Mouse (Mus musculus) gastrocnemius, adult 2 months (tissue): Measurements from ENCODE around the gene Gm37240. TPM values are rescaled to one million over a fixed set of nuclear protein-coding genes. Genes with fewer than 3 reads are reported as not detected.
A peak's percentile ranks its signal among the peaks of the same experiment; 100 is the strongest.

Experiments
- DNase-seq: peaks from one replicate; pipeline ENCODE4 v3.0.0; 2022
- H3K27ac ChIP-seq: fragments of 200-600 bp; 2 replicates; pipeline ENCODE4 v1.8.1; 2022; ENCODE audit warnings: mild to moderate bottlenecking
- H3K4me3 ChIP-seq: fragments of 200-600 bp; 2 replicates; pipeline ENCODE4 v1.8.1; 2022; ENCODE audit warnings: mild to moderate bottlenecking, moderate library complexity
- CTCF ChIP-seq: fragments of 200-600 bp; IDR thresholded peaks from 2 replicates; pipeline ENCODE4 v1.8.1; 2022; ENCODE audit warnings: antibody characterized with exemption, mild to moderate bottlenecking, moderate library complexity
- intact Hi-C: fragments of 180-260 bp; cut with DNase I; formaldehyde crosslinking; loops from one replicate; pipeline ENCODE4 v1.15.1; 2025
- total RNA-seq, 2 experiments: library from RNA; stranded (reverse); gene quantifications; 2 replicates each; pipeline ENCODE4 v1.2.3; 2021

The Gm37240 gene
- total RNA-seq, 2 experiments from 2014 or later, result 34.5 to 37.4 TPM

DNA sequence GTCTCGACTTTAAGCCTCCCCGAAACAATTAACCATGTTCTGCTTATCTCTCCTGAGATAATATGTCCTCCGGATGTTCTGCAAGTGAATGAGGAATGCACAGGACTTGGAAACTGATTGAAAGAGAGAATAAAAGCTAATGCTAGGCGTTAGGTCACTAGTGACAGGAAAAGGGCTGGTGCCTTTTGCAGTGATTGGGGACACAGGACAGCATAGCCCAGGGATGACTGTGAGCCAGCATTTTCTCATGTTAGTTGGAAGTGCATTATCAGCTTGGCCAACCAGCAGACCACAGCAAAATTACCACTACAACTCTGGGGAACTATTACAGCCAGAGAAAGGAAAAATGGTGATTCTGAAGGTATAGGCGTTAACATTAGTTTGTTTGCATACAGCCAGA, 1163.3 kb downstream of the Gm37240 start:
- intact Hi-C loops, result no loop called here

DNA sequence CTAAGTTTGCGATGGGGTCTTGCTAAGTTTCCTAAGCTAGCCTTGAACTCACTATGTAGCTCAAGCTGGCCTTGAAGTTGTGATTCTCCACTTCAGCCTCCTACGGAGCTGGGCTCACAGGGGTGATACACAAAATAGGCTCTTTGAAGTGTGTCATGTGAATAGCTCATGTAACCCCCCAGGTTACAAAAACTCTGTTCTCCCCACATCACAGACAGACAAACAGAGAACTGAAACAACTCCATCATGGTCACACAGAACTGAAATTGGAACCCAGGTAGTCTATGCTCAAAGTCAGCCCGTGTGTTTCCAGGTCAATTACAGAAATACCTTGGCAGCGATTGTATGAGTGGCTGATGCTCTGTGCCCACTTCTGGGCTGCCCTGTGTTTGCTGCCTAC, 1164.6 kb downstream of the Gm37240 start:
- Histone ChIP-seq H3K27ac (no peak overlapping the region), H3K4me3 (no peak overlapping the region)
- intact Hi-C loops, result no loop called here
- DNase-seq, result no peak
- TF ChIP-seq CTCF, result no peak

More for the DNA sequence above, 1163.3 kb downstream of the Gm37240 start:
- DNase-seq, result no peak
- Histone ChIP-seq H3K4me3 (no peak overlapping the region), H3K27ac (no peak overlapping the region)
- no peak for TF ChIP-seq CTCF

- Histone ChIP-seq H3K27ac (no peak overlapping the region), H3K4me3 (peak overlapping the region; percentile 19; the same call in 1 of the 2 replicates)
- intact Hi-C loops, result no loop called here
- no peak for DNase-seq
- TF ChIP-seq CTCF, result no peak
Measured at GRCm38 (mm10) chr3:84715073-84715768, 1172.1 kb downstream of the Gm37240 start.

DNA sequence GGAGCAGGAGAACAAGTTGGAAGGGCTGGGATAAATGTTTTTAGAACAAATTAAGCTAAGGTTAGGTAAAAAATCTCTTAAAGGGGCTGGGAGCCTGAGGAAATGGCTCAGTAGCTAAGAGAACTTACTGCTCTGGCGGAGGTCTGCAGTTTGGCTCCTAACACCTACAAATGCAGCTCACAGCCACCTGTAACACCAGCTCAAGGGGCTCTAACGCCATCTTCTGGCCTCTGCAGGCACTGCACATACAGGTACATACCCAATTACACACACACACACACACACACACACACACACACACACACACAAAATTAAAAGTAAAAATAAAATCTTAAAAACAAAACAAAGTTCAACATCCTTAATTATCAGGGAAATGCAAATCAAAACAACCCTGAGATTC, 1174.4 kb downstream of the Gm37240 start:
- Histone ChIP-seq H3K27ac (no peak overlapping the region), H3K4me3 (no peak overlapping the region)
- no peak for DNase-seq
- intact Hi-C loops, result no loop called here
- TF ChIP-seq CTCF, result no peak

DNA sequence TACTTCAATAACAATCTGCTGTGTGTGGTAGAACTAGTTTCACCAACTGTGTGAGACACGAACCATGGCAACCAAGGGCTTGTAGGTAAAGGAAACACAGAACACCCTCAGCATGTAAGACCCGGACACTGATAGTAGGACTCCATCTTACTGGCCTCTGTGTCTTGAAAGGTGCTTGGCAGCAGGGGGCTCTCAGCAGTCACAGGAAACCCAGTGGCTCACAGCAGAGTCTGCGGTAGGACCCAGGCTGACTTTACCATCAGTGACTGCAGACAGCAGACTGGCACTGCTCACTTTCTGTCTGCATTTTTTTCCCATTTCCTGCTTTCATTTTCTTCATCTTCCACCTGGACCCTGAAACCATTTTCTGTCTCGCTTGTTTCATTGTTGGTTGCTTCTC, 1176.6 kb downstream of the Gm37240 start:
- DNase-seq, result no peak
- Histone ChIP-seq H3K4me3 (no peak overlapping the region), H3K27ac (no peak overlapping the region)
- TF ChIP-seq CTCF, result no peak
- intact Hi-C loops, result no loop called here

DNA sequence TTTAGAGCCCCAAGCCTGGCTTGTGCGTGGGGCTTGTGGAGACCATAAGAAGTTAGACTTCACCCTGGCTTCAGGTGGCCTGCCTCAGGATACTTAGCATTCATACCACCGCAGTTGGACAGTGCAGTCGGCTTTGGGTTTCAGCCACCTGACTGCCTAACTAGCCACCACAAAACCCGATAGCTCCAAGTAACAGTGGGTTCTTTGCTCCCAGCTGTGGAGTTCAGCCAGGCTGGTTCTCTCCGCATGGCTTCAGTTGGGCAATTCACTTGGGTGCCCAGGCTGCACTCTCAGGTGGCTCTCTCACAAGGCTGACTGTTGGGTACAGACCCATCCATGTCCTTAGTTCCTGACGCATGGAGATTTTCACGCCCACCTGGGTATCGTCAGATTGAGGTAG, 1177.4 kb downstream of the Gm37240 start:
- Histone ChIP-seq H3K27ac (peak overlapping the region; percentile 46; the same call in 1 of the 2 replicates), H3K4me3 (no peak overlapping the region)
- peak; percentile 78 for DNase-seq
- intact Hi-C loops, result no loop called here
- no peak for TF ChIP-seq CTCF

GRCm38 (mm10) chr3:84709100-84709499, 1178.2 kb downstream of the Gm37240 start:
- intact Hi-C loops, result no loop called here
- no peak overlapping the region for H3K4me3 ChIP-seq

GRCm38 (mm10) chr3:84708469-84708868, 1178.8 kb downstream of the Gm37240 start:
- no peak for TF ChIP-seq CTCF
- H3K27ac ChIP-seq, result peak overlapping the region; percentile 54; the same call in 1 of the 2 replicates
- peak; percentile 84 for DNase-seq
- H3K4me3 ChIP-seq, result no peak overlapping the region
- intact Hi-C loops, result no loop called here

More at GRCm38 (mm10) chr3:84709100-84709499, 1178.2 kb downstream of the Gm37240 start:
- peak overlapping the region; percentile 48; the same call in 1 of the 2 replicates for H3K27ac ChIP-seq
- no peak for TF ChIP-seq CTCF
- DNase-seq, result no peak

GRCm38 (mm10) chr3:84705224-84705623, 1182.1 kb downstream of the Gm37240 start:
- no peak for TF ChIP-seq CTCF
- intact Hi-C loops, result no loop called here
- DNase-seq, result no peak
- no peak overlapping the region for H3K27ac ChIP-seq
- no peak overlapping the region for H3K4me3 ChIP-seq

GRCm38 (mm10) chr3:84703083-84703810, 1184.1 kb downstream of the Gm37240 start:
- intact Hi-C loops, result no loop called here
- TF ChIP-seq CTCF, result no peak
- Histone ChIP-seq H3K27ac (no peak overlapping the region), H3K4me3 (no peak overlapping the region)
- no peak for DNase-seq

DNA sequence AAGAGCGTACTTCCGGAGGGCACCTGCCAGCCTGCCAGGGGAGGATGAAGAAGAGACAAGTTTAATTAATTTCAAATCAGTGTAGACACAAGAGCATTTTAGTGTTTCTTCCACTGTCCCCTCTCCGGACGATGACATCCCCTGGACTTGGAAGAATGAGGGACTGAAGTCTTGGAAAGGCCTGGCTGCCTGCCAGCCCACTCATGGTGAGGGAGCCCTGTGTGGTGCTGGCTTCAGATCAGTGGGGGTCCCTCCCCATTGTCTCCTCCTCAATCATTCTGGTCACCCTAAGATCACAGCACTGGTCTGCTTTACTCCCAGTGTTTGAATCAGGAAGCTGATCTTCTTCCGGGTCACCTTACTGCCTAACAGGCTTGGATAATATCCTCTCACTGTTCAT, 1185.4 kb downstream of the Gm37240 start:
- H3K4me3 ChIP-seq, result no peak overlapping the region
- intact Hi-C loops, result no loop called here
- TF ChIP-seq CTCF, result no peak
- no peak for DNase-seq
- H3K27ac ChIP-seq, result no peak overlapping the region

DNA sequence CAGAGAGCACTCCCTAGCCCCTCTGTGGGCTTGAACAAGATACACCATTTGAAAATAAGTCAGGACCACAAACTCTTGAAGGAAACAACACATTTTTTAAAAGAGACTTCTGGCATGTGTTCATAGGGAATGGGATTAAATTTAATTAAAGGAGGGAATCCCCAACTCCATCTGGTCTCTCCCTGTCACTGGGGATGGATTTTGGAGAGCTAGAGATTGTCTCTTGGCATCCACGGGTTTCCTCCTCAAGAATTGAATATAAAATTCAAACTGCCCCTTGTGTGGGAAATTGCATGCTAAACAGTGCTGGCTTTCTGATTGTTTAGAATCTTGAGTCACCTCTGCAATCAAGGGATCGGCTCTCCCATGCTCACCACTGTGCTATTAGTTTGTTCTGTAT, 1185.8 kb downstream of the Gm37240 start:
- DNase-seq, result no peak
- Histone ChIP-seq H3K4me3 (no peak overlapping the region), H3K27ac (no peak overlapping the region)
- no peak for TF ChIP-seq CTCF
- intact Hi-C loops, result no loop called here

DNA sequence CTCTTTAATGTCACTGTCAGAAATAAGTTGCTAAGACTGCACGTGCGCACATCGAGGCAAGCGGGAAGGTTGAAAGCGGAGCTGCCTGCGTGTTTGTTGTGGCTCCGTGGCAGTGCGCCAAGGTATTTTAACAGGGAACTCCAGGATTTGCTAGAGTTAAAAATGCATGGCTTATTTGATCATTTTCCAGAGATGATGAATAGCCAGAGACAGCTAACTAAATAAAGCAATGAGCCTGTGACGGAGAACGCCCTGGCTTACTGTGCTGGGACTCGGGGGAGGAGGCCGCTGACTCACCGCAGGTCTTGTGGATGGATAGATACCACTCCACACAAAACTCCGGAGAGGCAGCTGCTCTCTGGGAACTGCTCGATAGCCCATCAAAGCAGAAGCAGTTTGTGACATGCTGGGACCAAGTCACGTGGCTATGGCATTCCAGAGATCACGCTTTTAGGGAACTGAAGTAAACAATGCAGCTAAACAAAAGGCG, 1190.8 kb downstream of the Gm37240 start:
- peak; percentile 42 for DNase-seq
- H3K4me3 ChIP-seq, result peak overlapping the region; percentile 26
- no peak for TF ChIP-seq CTCF
- H3K27ac ChIP-seq, result no peak overlapping the region
- intact Hi-C loops, result loop anchor here (10.0 kb wide), 1 partner anchor 118 kb away; the partner anchor contains the start of gene Fbxw7
